Mouse (Mus musculus): ENCODE measurements around the gene Nab2. TPM values are rescaled to one million over a fixed set of nuclear protein-coding genes. Genes with fewer than 3 reads are reported as not detected.

Gene Nab2
- total and polyA plus RNA-seq, 3 experiments = 29.1 to 37.1 TPM; not detected in 1

DNA sequence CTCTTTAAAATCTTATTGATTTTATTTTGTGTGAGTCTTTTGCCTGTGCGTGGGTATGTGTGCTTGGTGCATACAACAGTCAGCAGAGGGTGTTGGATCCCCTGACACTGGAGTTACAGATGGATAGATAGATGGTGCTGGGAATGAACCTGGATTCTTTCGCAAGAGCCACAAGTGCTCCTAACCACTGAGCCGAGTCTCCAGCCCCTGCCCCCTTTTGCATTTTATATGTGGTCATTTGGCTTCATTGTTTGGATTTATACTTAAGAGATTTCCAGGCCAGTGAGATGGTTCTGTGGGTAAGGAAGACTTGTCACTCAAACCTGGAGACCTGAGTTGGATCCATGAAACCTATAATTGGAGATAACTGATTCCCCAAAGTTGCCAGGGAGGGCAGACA lies 11.5 kb upstream of the Nab2 start:
- Histone ChIP-seq H3K9ac (ENCODE audit: control insufficient read depth, low read depth, low read length, poor library complexity, severe bottlenecking) (no peak overlapping the region), H3K79me2 (ENCODE audit: control insufficient read depth, insufficient read depth, low read length, poor library complexity) (peaks cover 7% of the 10 kb centered on the region), H3K4me1 (ENCODE audit: control insufficient read depth in 1 of 2, insufficient read depth in 2 of 2, low read length in 2 of 2) (no peaks in the 10 kb centered on the region; a peak in 1 of 4 replicates), H3K9me3 (replicated peaks; ENCODE audit: insufficient read depth, low read length) (no peaks in the 10 kb centered on the region), H3K36me3 (ENCODE audit: control insufficient read depth in 1 of 2, insufficient read depth in 2 of 2, low read length in 2 of 2) (no peaks in the 10 kb centered on the region), H3K4me3 (ENCODE audit: control insufficient read depth in 1 of 2, insufficient read depth in 1 of 2, low read depth in 2 of 2, low read length in 2 of 2) (no peak overlapping the region), H3K27ac (ENCODE audit: control insufficient read depth, low read depth, low read length) (no peak overlapping the region), H3K27me3 (ENCODE audit: control insufficient read depth in 1 of 2, insufficient read depth in 2 of 2, low read length in 2 of 2) (no peaks in the 10 kb centered on the region)
- no peak for DNase-seq (ENCODE audit: low read depth, low spot score)
- TF ChIP-seq USF1 (IDR thresholded peaks at IDR 0.05; ENCODE audit: low read depth, low read length) = no peak
- TF ChIP-seq ZC3H11A (IDR thresholded peaks at IDR 0.05; ENCODE audit: low read depth, low read length) = no peak
- TF ChIP-seq TAL1 (IDR thresholded peaks at IDR 0.05; ENCODE audit: low read length) = no peak
- TF ChIP-seq RAD21 (IDR thresholded peaks at IDR 0.05; ENCODE audit: low read depth, low read length) = no peak
- no peak for TF ChIP-seq MYB (IDR thresholded peaks at IDR 0.05; ENCODE audit: low read depth, low read length)
- no peak for TF ChIP-seq HCFC1 (IDR thresholded peaks at IDR 0.05; ENCODE audit: low read depth, low read length)

DNA sequence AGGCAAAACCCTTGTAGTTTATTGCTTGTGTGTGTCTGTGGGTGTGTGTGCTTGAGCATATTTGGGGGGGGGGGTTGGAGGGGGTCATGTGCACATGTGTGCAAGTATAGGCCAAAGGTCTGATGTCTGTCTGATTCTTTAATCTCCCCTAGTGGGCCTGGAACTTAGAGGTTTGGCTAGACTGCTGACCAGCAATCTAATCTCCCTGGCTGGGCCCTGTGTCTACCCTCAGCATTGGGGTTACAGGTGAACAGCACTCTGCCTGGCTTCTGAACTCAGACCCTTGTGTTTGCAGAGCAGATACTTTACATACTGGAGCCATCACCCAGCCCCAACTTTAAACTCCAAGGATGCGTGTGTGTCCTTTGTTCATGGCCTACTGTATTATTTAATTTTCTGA lies 10.8 kb upstream of the Nab2 start:
- H3K4me3 ChIP-seq (ENCODE audit: control insufficient read depth in 1 of 2, insufficient read depth in 1 of 2, low read depth in 2 of 2, low read length in 2 of 2) = no peak overlapping the region
- no peaks in the 10 kb centered on the region for H3K27me3 ChIP-seq (ENCODE audit: control insufficient read depth in 1 of 2, insufficient read depth in 2 of 2, low read length in 2 of 2)
- DNase-seq (ENCODE audit: low read depth, low spot score) = no peak
- H3K79me2 ChIP-seq (ENCODE audit: control insufficient read depth, insufficient read depth, low read length, poor library complexity) = peaks cover 7% of the 10 kb centered on the region
- H3K36me3 ChIP-seq (ENCODE audit: control insufficient read depth in 1 of 2, insufficient read depth in 2 of 2, low read length in 2 of 2) = no peaks in the 10 kb centered on the region
- H3K27ac ChIP-seq (ENCODE audit: control insufficient read depth, low read depth, low read length) = no peak overlapping the region
- TF ChIP-seq POLR2AphosphoS5 (IDR thresholded peaks at IDR 0.05; ENCODE audit: borderline replicate concordance, low read depth, low read length) (no peak), SIN3A (IDR thresholded peaks at IDR 0.05; ENCODE audit: low read length) (no peak), MAX (IDR thresholded peaks at IDR 0.05; ENCODE audit: low read length) (no peak), MAFK (IDR thresholded peaks at IDR 0.05; ENCODE audit: borderline replicate concordance, low read depth, low read length) (no peak), UBTF (IDR thresholded peaks at IDR 0.05; ENCODE audit: borderline replicate concordance, insufficient read depth, low read depth, low read length) (no peak), ZMIZ1 (IDR thresholded peaks at IDR 0.05; ENCODE audit: low read depth, low read length) (no peak), JUND (IDR thresholded peaks at IDR 0.05; ENCODE audit: low read depth, low read length) (no peak)
- H3K9ac ChIP-seq (ENCODE audit: control insufficient read depth, low read depth, low read length, poor library complexity, severe bottlenecking) = no peak overlapping the region
- no peaks in the 10 kb centered on the region; a peak in 1 of 4 replicates for H3K4me1 ChIP-seq (ENCODE audit: control insufficient read depth in 1 of 2, insufficient read depth in 2 of 2, low read length in 2 of 2)
- H3K9me3 ChIP-seq (replicated peaks; ENCODE audit: insufficient read depth, low read length) = no peaks in the 10 kb centered on the region

DNA sequence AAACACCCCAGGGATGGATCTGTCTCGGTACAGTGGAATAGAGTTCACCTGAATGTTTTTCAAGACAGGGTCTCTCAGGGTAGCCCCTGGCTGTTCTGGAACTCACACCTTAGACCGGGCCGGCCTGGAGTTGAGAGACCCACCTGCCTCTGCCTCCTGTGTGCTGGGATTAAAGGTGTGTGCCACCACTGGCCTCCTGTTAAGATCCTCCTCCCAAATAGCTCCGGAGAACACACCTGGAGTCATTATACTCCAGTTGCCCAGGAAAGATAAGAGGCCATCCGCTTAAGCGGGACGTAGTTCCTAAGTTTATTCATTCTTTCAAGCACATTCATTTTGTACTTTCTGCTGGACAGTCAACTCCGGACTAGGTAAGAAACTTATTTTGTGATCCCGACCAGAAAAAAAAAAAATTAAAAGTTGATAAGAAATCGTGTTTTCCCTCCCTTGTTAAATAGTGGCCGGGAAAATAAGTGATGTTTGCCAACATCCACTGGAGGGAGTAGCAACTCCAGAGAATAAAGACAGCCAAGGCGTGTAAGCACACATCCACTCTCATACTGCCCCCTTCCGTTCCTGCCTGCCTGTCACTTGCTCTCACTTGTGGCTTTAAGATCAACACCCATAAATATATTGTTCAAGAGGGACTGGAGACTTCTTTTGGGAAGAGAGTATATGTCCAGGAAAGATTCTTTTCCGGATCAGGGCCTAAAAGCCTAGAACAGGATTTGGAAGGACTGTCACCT lies 9.4 kb upstream of the Nab2 start:
- Histone ChIP-seq H3K4me3 (ENCODE audit: control insufficient read depth in 1 of 2, insufficient read depth in 1 of 2, low read depth in 2 of 2, low read length in 2 of 2) (peak overlapping the region; percentile 77), H3K27ac (ENCODE audit: control insufficient read depth, low read depth, low read length) (peak overlapping the region; percentile 30; the same call in 1 of the 2 replicates), H3K9ac (ENCODE audit: control insufficient read depth, low read depth, low read length, poor library complexity, severe bottlenecking) (peak overlapping the region; percentile 84), H3K36me3 (ENCODE audit: control insufficient read depth in 1 of 2, insufficient read depth in 2 of 2, low read length in 2 of 2) (no peaks in the 10 kb centered on the region), H3K27me3 (ENCODE audit: control insufficient read depth in 1 of 2, insufficient read depth in 2 of 2, low read length in 2 of 2) (no peaks in the 10 kb centered on the region), H3K79me2 (ENCODE audit: control insufficient read depth, insufficient read depth, low read length, poor library complexity) (peaks cover 3% of the 10 kb centered on the region; the same call in 1 of the 2 replicates), H3K9me3 (replicated peaks; ENCODE audit: insufficient read depth, low read length) (no peaks in the 10 kb centered on the region), H3K4me1 (ENCODE audit: control insufficient read depth in 1 of 2, insufficient read depth in 2 of 2, low read length in 2 of 2) (no peaks in the 10 kb centered on the region; a peak in 1 of 4 replicates)
- DNase-seq (ENCODE audit: low read depth, low spot score) = peak; percentile 86
- TF ChIP-seq MYC (IDR thresholded peaks at IDR 0.05; ENCODE audit: low read depth, low read length) (peak; percentile 79), MAX (IDR thresholded peaks at IDR 0.05; ENCODE audit: low read length) (peak; percentile 65), POLR2AphosphoS2 (IDR thresholded peaks at IDR 0.05; ENCODE audit: low read length) (no peak), SMC3 (IDR thresholded peaks at IDR 0.05; ENCODE audit: low read depth, low read length) (peak; percentile 87), MXI1 (IDR thresholded peaks at IDR 0.05; ENCODE audit: low read depth, low read length) (peak; percentile 68), ELF1 (IDR thresholded peaks at IDR 0.05; ENCODE audit: low read depth, low read length) (peak; percentile 25; the same call in 1 of the 2 replicates), USF2 (IDR thresholded peaks at IDR 0.05; ENCODE audit: borderline replicate concordance in 1 of 2, insufficient read depth in 1 of 2, low read depth in 1 of 2, low read length in 2 of 2) (no peak), SIN3A (IDR thresholded peaks at IDR 0.05; ENCODE audit: low read length) (peak; percentile 91), ZMIZ1 (IDR thresholded peaks at IDR 0.05; ENCODE audit: low read depth, low read length) (no peak), MEF2A (IDR thresholded peaks at IDR 0.05; ENCODE audit: extremely low read depth, insufficient replicate concordance, low read depth, low read length, poor library complexity, severe bottlenecking) (no peak), ZKSCAN1 (IDR thresholded peaks at IDR 0.05; ENCODE audit: low read depth, low read length) (no peak), HCFC1 (IDR thresholded peaks at IDR 0.05; ENCODE audit: low read depth, low read length) (peak; percentile 62), NELFE (IDR thresholded peaks at IDR 0.05; ENCODE audit: low read depth, low read length) (no peak), EP300 (IDR thresholded peaks at IDR 0.05; ENCODE audit: low read depth in 1 of 2, low read length in 2 of 2) (peak in 1 of 2 experiments; percentile 18; a peak in 1 of 4 replicates), ZNF384 (IDR thresholded peaks at IDR 0.05; ENCODE audit: low read depth, low read length) (peak; percentile 74)
